Mouse (Mus musculus) neural tube, embryonic 14.5 days (tissue): Measurements from ENCODE around the gene Atad2b. TPM values are rescaled to one million over a fixed set of nuclear protein-coding genes. Genes with fewer than 3 reads are reported as not detected.

Source experiments
- ATAC-seq: fragments of 200-750 bp; cut with Nextera tagmentation; 2 replicates; pipeline ENCODE4 v1.8.0; 2017; ENCODE audit warnings: low read depth, mild to moderate bottlenecking, moderate TSS enrichment, moderate library complexity
- H3K27ac ChIP-seq: fragments of 300-500 bp; sonication (generic); 2 replicates; pipeline ENCODE4 v1.5.1; 2014; ENCODE audit warnings: low read depth, mild to moderate bottlenecking, control low read depth, low read length, moderate library complexity, mixed read lengths
- H3K27me3 ChIP-seq: fragments of 300-500 bp; sonication (generic); 2 replicates; pipeline ENCODE4 v1.6.1; 2014; ENCODE audit warnings: low read length; ENCODE audit not compliant: control insufficient read depth, insufficient read depth
- H3K36me3 ChIP-seq: fragments of 300-500 bp; sonication (generic); 2 replicates; pipeline ENCODE4 v1.6.1; 2014; ENCODE audit warnings: low read length, mixed read lengths; ENCODE audit not compliant: control insufficient read depth, insufficient read depth
- H3K4me1 ChIP-seq: fragments of 300-500 bp; sonication (generic); 2 replicates; pipeline ENCODE4 v1.6.1; 2014; ENCODE audit warnings: low read length; ENCODE audit not compliant: control insufficient read depth, insufficient read depth
- H3K4me2 ChIP-seq: fragments of 300-500 bp; sonication (generic); 2 replicates; pipeline ENCODE4 v1.6.1; 2014; ENCODE audit warnings: mild to moderate bottlenecking, low read depth, low read length, control low read depth
- H3K4me3 ChIP-seq: fragments of 300-500 bp; sonication (generic); 2 replicates; pipeline ENCODE4 v1.5.1; 2014; ENCODE audit warnings: low read depth, low read length, control low read depth, mixed read lengths
- H3K9ac ChIP-seq: fragments of 300-500 bp; sonication (generic); replicated peaks from 2 replicates; pipeline ENCODE4 v1.6.1; 2014; ENCODE audit warnings: low read depth, mild to moderate bottlenecking, control low read depth, low read length, mixed read lengths
- H3K9me3 ChIP-seq: fragments of 300-500 bp; sonication (generic); 2 replicates; pipeline ENCODE4 v1.6.1; 2016; ENCODE audit warnings: low read length; ENCODE audit not compliant: control insufficient read depth
- WGBS: fragments of 180-500 bp; shearing (Covaris S2); extraction: QIAGEN DNeasy Blood & Tissue Kit; methylation state at CpG from one replicate; pipeline ENCODE4 v1.1.7; 2014; 5-methylcytosine and 5-hydroxymethylcytosine counted together
- polyA plus RNA-seq: library from polyadenylated mRNA; unstranded; fragments of >200 nt; fragmentation: Nextera tagmentation; extraction: Ambion mirVana; gene quantifications from 2 replicates; pipeline ENCODE4 v1.2.1, GENCODE M21; 2014

Gene Atad2b
- polyA plus RNA-seq, 1 experiment from 2014 or later: 20.4 TPM

DNA sequence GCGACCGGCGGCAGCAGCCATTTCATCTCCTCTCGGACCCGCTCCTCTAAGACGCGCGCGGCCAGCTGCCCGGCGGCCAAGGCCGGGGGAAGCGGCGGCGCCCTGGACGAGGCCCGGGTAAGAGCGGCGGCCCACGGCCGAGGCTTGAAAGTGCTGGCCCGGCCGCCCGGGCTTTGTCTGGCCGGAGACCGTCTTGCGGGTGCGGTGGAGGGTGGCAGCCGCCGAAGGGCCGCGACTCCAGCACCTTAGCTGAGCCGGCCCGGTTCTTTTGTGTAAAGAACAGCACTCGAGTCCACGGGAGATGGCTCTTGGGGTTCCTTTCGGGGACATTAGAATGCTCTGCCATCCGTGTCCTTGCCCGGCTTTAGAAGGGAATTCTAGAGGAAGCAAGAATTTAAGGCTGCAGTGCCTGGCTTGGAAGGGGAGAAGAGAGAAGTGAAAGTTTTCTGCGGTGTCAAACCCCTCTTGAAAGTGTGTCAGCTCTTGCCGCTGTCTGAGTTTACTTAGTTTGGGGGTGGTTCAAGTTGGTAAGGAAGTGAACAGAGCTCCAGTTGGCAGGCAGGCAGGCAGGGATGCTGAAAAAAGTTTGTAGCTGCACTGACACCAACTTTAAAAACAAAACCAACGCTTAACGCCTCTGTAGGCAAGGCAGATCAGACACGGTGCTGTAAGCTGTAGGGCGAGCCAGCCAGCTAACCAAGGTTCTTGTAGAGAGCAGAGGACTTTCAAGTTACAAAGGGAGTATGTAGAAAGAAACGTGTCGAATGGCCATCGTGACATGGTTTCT, 845 bp downstream of the Atad2b start:
- under 1% methylated on average over 44 of the region's 48 CpGs for WGBS
- peak overlapping the region; percentile 65 for H3K4me2 ChIP-seq

DNA sequence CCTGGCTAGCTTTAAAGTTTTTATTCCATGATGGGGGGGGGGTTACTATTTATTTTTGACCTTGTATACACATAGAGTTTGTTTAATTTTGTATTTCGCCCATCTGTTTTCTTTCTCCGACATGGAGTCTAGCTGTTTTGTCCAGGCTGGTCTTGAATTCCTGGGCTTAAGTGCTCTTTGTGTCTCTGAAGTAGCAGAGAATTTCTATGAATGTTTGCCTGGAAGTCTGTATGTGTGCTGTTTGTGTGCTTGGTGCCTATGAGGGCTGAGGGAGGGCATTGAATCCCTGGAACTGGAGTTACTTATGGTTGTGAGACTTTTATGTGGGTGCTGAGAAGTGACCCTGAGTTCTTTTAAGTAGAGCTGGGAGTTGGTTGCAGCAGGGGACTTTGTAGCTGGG, 11.0 kb downstream of the Atad2b start:
- Histone ChIP-seq H3K9ac (no peak overlapping the region), H3K9me3 (no peaks in the 10 kb centered on the region), H3K36me3 (no peaks in the 10 kb centered on the region), H3K27ac (no peak overlapping the region), H3K4me1 (no peaks in the 10 kb centered on the region), H3K4me2 (no peak overlapping the region), H3K27me3 (no peaks in the 10 kb centered on the region), H3K4me3 (no peak overlapping the region)
- no peak for ATAC-seq
- 85% methylated on average over 2 of the region's 2 CpGs for WGBS

More for the DNA sequence above, 845 bp downstream of the Atad2b start:
- Histone ChIP-seq H3K9me3 (no peaks in the 10 kb centered on the region), H3K4me3 (peak overlapping the region; percentile 98), H3K36me3 (no peaks in the 10 kb centered on the region), H3K9ac (peak overlapping the region; percentile 99), H3K27me3 (no peaks in the 10 kb centered on the region), H3K4me1 (peaks cover 5% of the 10 kb centered on the region; the same call in 1 of the 2 replicates), H3K27ac (peak overlapping the region; percentile 98)
- ATAC-seq: peak; percentile 57

DNA sequence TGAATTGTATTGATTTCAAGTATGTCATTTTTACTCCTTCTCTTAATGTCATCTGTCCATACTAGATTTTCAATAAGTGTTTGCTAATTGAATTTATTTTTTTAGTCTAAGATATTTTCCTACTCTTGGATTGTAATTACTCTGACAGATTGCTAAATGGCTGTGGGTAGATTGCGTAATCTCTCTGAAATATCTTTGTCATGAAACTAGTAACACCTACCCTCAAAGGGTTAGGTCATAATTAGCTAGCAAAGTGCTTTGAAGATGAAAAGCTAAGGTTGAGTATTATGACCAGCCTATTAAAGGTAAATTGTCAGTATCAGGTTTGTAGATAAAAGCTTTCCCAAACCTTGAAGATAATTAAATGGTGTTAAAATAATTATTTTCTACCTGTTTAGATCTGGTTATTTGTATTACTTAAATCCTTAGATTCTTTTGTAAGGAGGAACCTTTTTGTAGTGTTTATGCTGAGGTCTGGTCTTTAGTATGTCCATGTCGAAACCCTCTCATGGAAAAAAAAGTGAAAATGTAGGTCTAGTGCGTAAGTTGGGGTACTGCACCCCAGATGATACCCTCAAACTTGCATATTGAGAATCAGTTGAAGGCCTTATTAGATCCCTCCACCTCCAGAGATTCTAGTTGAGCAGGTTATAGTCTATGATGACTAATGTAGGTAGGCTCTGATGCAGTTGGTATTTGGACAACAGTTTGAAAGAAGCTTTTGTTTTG, 13.8 kb downstream of the Atad2b start:
- no peak overlapping the region for H3K9ac ChIP-seq
- no peaks in the 10 kb centered on the region for H3K27me3 ChIP-seq
- H3K4me3 ChIP-seq: no peak overlapping the region
- H3K4me2 ChIP-seq: no peak overlapping the region
- H3K36me3 ChIP-seq: no peaks in the 10 kb centered on the region
- H3K9me3 ChIP-seq: no peaks in the 10 kb centered on the region
- no peak overlapping the region for H3K27ac ChIP-seq
- 92% methylated on average over 3 of the region's 3 CpGs for WGBS
- H3K4me1 ChIP-seq: no peaks in the 10 kb centered on the region
- no peak for ATAC-seq

DNA sequence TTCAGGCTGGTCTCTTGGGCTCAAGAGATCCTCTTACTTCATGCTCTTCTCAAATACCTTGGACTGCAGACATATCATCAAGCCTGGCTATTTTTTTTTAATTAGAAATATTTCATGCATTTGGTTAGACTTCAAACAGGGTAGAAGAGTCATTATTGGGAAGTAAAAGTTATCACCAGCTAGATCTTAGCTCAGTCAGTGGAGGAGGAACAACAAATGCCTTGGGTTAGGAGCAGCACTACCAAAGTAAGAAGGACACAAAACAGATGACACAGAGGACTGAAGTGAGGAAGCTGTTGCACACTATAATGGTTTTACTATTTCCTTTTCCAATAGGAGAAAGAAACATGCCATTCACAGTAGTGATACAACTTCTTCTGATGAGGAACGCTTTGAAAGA, 35.1 kb downstream of the Atad2b start:
- Histone ChIP-seq H3K9me3 (no peaks in the 10 kb centered on the region), H3K4me3 (no peak overlapping the region), H3K9ac (no peak overlapping the region), H3K27me3 (no peaks in the 10 kb centered on the region), H3K27ac (no peak overlapping the region), H3K4me2 (no peak overlapping the region), H3K36me3 (peaks cover 16% of the 10 kb centered on the region; the same call in 1 of the 2 replicates), H3K4me1 (no peaks in the 10 kb centered on the region)
- 91% methylated on average over 1 of the region's 1 CpGs for WGBS
- ATAC-seq: no peak

DNA sequence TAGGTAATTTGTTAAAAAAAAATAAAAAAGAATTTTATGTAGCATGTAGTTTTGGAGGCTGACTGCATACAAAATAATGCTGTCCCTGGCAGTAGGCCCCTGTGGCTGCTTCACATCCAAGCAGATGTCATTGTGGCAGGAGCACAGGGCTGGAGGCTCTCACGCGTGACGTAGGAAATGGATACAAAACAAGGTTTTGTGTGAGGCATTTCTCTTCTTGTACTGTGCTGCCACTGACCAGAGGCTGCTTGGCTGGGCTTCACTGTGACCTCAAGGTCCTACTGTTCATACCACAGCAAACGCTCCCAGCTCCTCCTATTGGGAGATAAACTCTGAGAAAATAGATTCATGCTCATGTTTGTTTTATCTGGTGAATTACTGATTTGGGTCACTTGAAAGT, 36.0 kb downstream of the Atad2b start:
- no peaks in the 10 kb centered on the region for H3K27me3 ChIP-seq
- no peak overlapping the region for H3K9ac ChIP-seq
- WGBS: 84% methylated on average over 4 of the region's 4 CpGs
- no peak overlapping the region for H3K27ac ChIP-seq
- no peaks in the 10 kb centered on the region for H3K4me1 ChIP-seq
- H3K9me3 ChIP-seq: no peaks in the 10 kb centered on the region
- H3K4me3 ChIP-seq: no peak overlapping the region
- no peak for ATAC-seq
- H3K36me3 ChIP-seq: peaks cover 9% of the 10 kb centered on the region; the same call in 1 of the 2 replicates
- H3K4me2 ChIP-seq: no peak overlapping the region

DNA sequence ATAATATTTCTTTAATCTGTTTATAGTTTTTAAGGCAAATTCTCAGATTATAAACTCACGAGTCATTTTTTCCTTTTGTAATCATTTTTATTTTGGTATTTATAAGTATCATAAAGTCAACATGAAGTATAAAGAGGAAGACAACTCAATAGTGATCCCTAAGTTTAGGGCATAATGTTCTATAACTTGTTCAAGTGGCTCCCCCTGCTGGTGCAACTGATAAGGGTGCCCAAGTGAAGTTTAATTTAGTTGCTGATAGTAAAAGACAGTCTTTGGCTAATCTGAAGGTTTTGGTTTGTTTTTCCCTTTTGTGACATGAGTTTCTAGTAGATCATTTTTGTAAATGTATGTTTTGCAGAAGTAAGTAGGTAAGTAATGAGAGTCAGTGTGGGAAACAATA, 55.8 kb downstream of the Atad2b start:
- WGBS: 41% methylated on average over 1 of the region's 1 CpGs
- H3K9ac ChIP-seq: no peak overlapping the region
- no peak overlapping the region for H3K4me2 ChIP-seq
- ATAC-seq: no peak
- H3K9me3 ChIP-seq: no peaks in the 10 kb centered on the region
- H3K4me1 ChIP-seq: no peaks in the 10 kb centered on the region
- no peak overlapping the region for H3K27ac ChIP-seq
- H3K27me3 ChIP-seq: no peaks in the 10 kb centered on the region
- H3K36me3 ChIP-seq: peaks cover 16% of the 10 kb centered on the region
- H3K4me3 ChIP-seq: no peak overlapping the region

DNA sequence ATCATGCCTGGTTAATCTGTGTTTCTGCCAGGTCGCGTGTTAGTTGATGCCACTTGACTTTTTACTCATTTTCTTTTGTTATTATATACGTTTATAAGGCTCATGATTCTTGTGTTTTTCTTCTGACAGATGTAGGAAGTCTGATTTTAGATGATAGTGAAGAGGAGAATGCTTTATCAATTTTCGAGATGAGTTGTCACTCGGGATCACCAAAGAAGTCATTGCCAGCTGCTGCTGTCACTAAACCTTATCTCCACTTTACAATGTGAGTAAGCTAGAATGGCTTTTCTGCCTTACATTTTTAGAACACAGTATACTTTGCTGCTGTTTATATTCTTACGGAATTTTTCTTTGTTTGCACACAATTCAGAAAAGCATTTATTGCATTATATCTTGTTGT, 61.2 kb downstream of the Atad2b start:
- Histone ChIP-seq H3K27ac (no peak overlapping the region), H3K27me3 (no peaks in the 10 kb centered on the region), H3K9ac (no peak overlapping the region), H3K4me2 (no peak overlapping the region), H3K36me3 (peaks cover 14% of the 10 kb centered on the region; the same call in 1 of the 2 replicates), H3K4me1 (no peaks in the 10 kb centered on the region), H3K4me3 (no peak overlapping the region), H3K9me3 (no peaks in the 10 kb centered on the region)
- WGBS: 93% methylated on average over 6 of the region's 6 CpGs
- no peak for ATAC-seq

DNA sequence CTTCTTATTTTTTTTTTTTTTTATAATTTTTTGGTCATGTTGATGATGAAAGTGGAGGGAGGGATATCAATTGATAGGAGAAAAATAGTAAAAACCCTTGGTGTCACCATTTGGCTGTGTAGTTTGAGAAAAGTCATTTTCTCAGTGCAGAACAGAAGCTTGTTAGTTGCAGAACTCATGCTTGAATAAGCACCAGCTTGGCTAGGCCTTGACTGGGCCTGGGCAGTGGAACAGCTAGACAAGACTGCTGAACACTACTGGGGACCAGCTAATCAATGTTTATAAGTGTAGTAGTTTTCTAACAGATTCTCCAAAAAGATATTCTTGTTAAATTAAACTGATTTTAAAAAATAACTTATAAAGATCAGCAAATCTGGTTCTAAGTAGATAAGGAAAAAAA, 79.8 kb downstream of the Atad2b start:
- Histone ChIP-seq H3K27ac (no peak overlapping the region), H3K27me3 (no peaks in the 10 kb centered on the region), H3K36me3 (no peaks in the 10 kb centered on the region; the same call in 1 of the 2 replicates), H3K9ac (no peak overlapping the region), H3K4me1 (no peaks in the 10 kb centered on the region), H3K4me3 (no peak overlapping the region), H3K4me2 (no peak overlapping the region), H3K9me3 (no peaks in the 10 kb centered on the region)
- ATAC-seq: no peak

DNA sequence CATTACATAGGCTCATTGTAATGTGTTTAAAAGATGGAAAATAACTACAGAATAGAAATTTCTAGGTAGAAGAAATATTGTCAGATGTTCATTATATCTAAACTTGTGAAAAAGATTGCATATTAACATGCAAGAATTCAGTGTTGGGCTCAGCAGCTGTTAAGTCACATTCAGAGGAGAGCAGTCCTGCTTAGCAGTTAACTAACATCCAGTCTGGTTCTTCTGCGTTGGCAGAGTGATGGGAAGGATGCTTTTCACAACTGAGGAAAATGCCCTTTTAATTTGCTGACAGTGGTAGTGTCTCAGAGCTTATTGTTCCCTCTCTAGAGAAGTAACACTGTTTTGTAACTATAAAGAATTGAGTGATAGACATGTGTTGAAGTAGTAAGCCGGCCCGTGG, 88.2 kb downstream of the Atad2b start:
- Histone ChIP-seq H3K4me3 (no peak overlapping the region), H3K4me1 (no peaks in the 10 kb centered on the region), H3K9ac (no peak overlapping the region), H3K9me3 (no peaks in the 10 kb centered on the region), H3K27me3 (no peaks in the 10 kb centered on the region), H3K27ac (no peak overlapping the region), H3K36me3 (no peaks in the 10 kb centered on the region; the same call in 1 of the 2 replicates), H3K4me2 (no peak overlapping the region)
- no peak for ATAC-seq
- WGBS: 80% methylated on average over 3 of the region's 3 CpGs
